24 mouse cellular contexts compared by ENCODE assay signal in the genomic region with DNA sequence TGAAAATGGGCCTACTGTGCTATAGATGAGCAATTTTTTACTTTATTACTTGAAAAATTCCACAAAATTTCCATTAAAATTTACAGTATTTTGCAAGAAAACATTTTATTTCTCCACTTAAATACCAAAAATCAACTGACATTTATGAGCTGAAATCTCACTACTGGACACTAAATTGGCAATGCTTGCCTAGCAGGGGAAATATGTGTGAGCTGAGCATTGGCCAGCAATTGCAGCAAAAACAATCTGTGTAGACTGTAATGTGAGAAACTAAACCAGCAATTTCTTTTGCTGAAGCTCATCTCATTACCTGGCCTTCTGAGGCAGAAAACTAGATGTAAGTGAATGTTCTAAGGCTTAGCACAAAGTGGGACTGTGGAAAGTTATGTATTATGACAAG.
"Had no signal": no experiment of that assay in that cellular context is flagged by ENCODE, and none has a peak within 500 bp of the region (broad histone marks: within the 10 kb centered on the region; RNA-seq: fewer than 3 reads in every experiment).

No protein-coding gene starts in this region.

- H3K4me2 ChIP-seq: heart, embryonic 12.5 days; hindbrain, embryonic 12.5 days; hindbrain, embryonic 14.5 days; intestine, embryonic 15.5 days; limb, embryonic 12.5 days had no signal

- H3K9me3 ChIP-seq: heart, embryonic 10.5 days; hindbrain, embryonic 10.5 days; hindbrain, embryonic 12.5 days; intestine, embryonic 15.5 days; limb, embryonic 10.5 days; limb, embryonic 12.5 days had no signal

- H3K27ac ChIP-seq: gastrocnemius, adult 2 months; heart, embryonic 10.5 days; hindbrain, embryonic 10.5 days; hindbrain, embryonic 12.5 days; hindbrain, embryonic 14.5 days; intestine, embryonic 15.5 days; layer of hippocampus, adult 2 months; left cerebral cortex, adult 2 months; limb, embryonic 10.5 days; limb, embryonic 12.5 days had no signal

- H3K27me3 ChIP-seq: heart, embryonic 12.5 days; hindbrain, embryonic 12.5 days; intestine, embryonic 15.5 days; limb, embryonic 12.5 days had no signal

- H3K4me1 ChIP-seq: heart, embryonic 10.5 days; heart, embryonic 12.5 days; hindbrain, embryonic 10.5 days; hindbrain, embryonic 12.5 days; intestine, embryonic 15.5 days; limb, embryonic 10.5 days; limb, embryonic 12.5 days had no signal

- H3K9ac ChIP-seq: heart, embryonic 12.5 days; hindbrain, embryonic 12.5 days; hindbrain, embryonic 14.5 days; intestine, embryonic 15.5 days; limb, embryonic 12.5 days had no signal

- ATAC-seq: hindbrain, embryonic 16.5 days; inflammation-experienced regulatory T-cells, adult 6 months; intestine, embryonic 15.5 days; intestine, postnatal 0 days had no signal

- H3K4me3 ChIP-seq: gastrocnemius, adult 2 months; heart, embryonic 10.5 days; heart, embryonic 12.5 days; hindbrain, embryonic 10.5 days; hindbrain, embryonic 12.5 days; intestine, embryonic 15.5 days; layer of hippocampus, adult 2 months; left cerebral cortex, adult 2 months; limb, embryonic 10.5 days; limb, embryonic 12.5 days had no signal

- DNase-seq: gastrocnemius, adult 2 months; gastrocnemius, postnatal 10 days; gastrocnemius, postnatal 25 days; heart, adult 18-20 months; heart, postnatal 10 days; heart, postnatal 4 days; kidney, adult 18-20 months; kidney, adult 8-10 months; kidney, postnatal 10 days; kidney, postnatal 25 days; kidney, postnatal 4 days had no signal

- H3K36me3 ChIP-seq: heart, embryonic 10.5 days; heart, embryonic 12.5 days; hindbrain, embryonic 10.5 days; hindbrain, embryonic 12.5 days; intestine, embryonic 15.5 days; limb, embryonic 10.5 days; limb, embryonic 12.5 days had no signal
